Mouse (Mus musculus) G1E (cell line): ENCODE measurements around the gene Sptssa. TPM values are rescaled to one million over a fixed set of nuclear protein-coding genes. Genes with fewer than 3 reads are reported as not detected.

ENCODE experiments used
- ATAC-seq: 2 replicates; pipeline ENCODE4 v1.8.0; 2016; ENCODE audit warnings: mild to moderate bottlenecking; ENCODE audit not compliant: insufficient number of reproducible peaks, poor library complexity, low FRiP score, severe bottlenecking; ENCODE audit errors: extremely low read depth
- DNase-seq: peaks from one replicate; pipeline ENCODE4 v3.0.0; 2012; ENCODE audit warnings: low spot score
- H3K27me3 ChIP-seq: 2 replicates; pipeline ENCODE4 v1.6.1; 2012; ENCODE audit warnings: mild to moderate bottlenecking, low read length, inconsistent platforms; ENCODE audit not compliant: insufficient read depth
- H3K36me3 ChIP-seq: replicated peaks from 2 replicates; pipeline ENCODE3; 2012; ENCODE audit warnings: mild to moderate bottlenecking, inconsistent platforms
- H3K4me1 ChIP-seq: 2 replicates; pipeline ENCODE4 v1.6.1; 2012; ENCODE audit warnings: low read depth, low read length, inconsistent platforms, mixed read lengths; ENCODE audit not compliant: insufficient read depth
- H3K4me3 ChIP-seq: 2 replicates; pipeline ENCODE4 v1.5.1; 2012; ENCODE audit warnings: low read depth, mild to moderate bottlenecking, inconsistent platforms, low read length, moderate library complexity, mixed read lengths
- H3K9me3 ChIP-seq: replicated peaks from 2 replicates; pipeline ENCODE4 v1.6.1; 2012; ENCODE audit warnings: inconsistent platforms
- CTCF ChIP-seq: IDR thresholded peaks from 2 replicates; pipeline ENCODE4 v1.5.1; 2012; ENCODE audit warnings: low read depth, low read length, inconsistent platforms, mixed read lengths
- GATA1 ChIP-seq: IDR thresholded peaks from 2 replicates; pipeline ENCODE4 v1.6.1; 2012; ENCODE audit warnings: borderline replicate concordance, low read length, inconsistent platforms, mixed read lengths
- GATA2 ChIP-seq: IDR thresholded peaks from 2 replicates; pipeline ENCODE4 v1.6.1; 2012; ENCODE audit warnings: low read depth, low read length, inconsistent platforms, borderline replicate concordance
- POLR2AphosphoS5 ChIP-seq: IDR thresholded peaks from 2 replicates; pipeline ENCODE4 v1.6.1; 2012; ENCODE audit warnings: low read depth, low read length, inconsistent platforms; ENCODE audit not compliant: insufficient replicate concordance
- TAL1 ChIP-seq: conservative IDR thresholded peaks from 2 replicates; pipeline ENCODE4 v1.6.1; 2012; ENCODE audit warnings: low read depth, low read length, inconsistent platforms, mixed read lengths
- polyA plus RNA-seq: library from polyadenylated mRNA; stranded (reverse); fragments of >175 nt; gene quantifications from 2 replicates; pipeline ENCODE4 v1.2.3, GENCODE M21; 2012
- total RNA-seq, 2 experiments: library from RNA; stranded (forward) in 1 of 2; stranded (reverse) in 1 of 2; fragments of 200-1000 nt in 1 of 2; fragments of >200 nt in 1 of 2; fragmentation: Nextera tagmentation in 1 of 2; gene quantifications; 2 replicates each; pipeline ENCODE4 v1.2.3; 2014 to 2017

The Sptssa gene
- total and polyA plus RNA-seq, 3 experiments = 24.3 to 294 (median 51.8) TPM

DNA sequence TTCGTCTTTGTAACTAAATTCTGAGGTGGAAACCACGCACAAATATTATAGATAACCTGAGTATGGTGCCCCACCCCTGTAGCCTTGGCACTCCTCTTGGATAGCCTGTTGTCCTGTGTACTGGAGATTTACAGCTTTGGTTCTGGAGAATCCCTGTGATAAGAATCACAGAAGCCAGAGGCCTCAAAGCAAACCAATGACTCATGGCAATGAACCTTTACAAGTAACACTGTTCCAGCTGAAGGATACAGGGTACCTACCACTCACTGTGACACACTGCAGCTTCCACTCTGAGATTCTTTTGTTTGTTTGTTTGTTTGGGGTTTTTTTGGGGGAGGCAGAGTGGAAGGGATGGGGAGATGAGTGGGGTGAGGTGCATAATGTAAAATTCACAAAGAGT, 34.4 kb downstream of the Sptssa start:
- Histone ChIP-seq H3K27me3 (no peaks in the 10 kb centered on the region), H3K9me3 (no peaks in the 10 kb centered on the region), H3K4me1 (no peaks in the 10 kb centered on the region), H3K36me3 (no peaks in the 10 kb centered on the region), H3K4me3 (no peak overlapping the region)
- no peak for TF ChIP-seq CTCF
- no peak for TF ChIP-seq GATA1
- no peak for TF ChIP-seq GATA2
- no peak for TF ChIP-seq POLR2AphosphoS5
- no peak for TF ChIP-seq TAL1
- DNase-seq (no peak), ATAC-seq (no peak)

DNA sequence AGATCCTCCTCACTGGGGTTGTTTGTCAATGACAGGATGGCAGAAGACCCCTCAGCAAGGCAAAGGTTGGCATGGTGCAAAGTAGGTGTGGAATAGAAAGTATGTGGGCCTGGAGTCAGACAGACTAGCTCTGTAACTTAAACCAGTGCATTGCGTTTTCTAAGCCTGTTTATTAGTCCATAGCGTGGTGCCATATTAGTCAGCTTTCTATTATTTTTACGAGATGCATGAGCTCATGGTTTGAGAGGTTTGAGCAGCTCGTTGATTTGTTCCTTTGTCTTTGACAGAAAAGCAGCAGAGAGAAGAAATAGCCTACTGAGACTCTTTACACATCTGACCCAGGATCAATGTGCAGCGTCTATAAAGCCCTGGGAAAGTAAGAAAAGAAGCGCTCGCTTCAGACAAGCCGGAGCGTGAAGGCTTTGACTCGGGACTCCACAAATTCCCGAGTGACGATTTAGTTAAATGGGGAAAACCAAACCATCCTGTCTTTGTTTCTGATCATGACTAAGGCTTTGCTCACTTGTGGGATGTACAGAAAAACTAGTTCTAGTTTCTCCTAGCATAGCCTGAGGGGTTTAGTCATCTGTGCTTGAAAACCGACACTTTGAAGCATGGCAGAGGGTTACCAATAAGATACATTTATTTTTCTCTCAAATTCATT, 36.2 kb downstream of the Sptssa start:
- Histone ChIP-seq H3K9me3 (no peaks in the 10 kb centered on the region), H3K4me1 (no peaks in the 10 kb centered on the region), H3K36me3 (no peaks in the 10 kb centered on the region), H3K4me3 (no peak overlapping the region), H3K27me3 (no peaks in the 10 kb centered on the region)
- no peak for TF ChIP-seq CTCF
- ATAC-seq (no peak), DNase-seq (no peak)

DNA sequence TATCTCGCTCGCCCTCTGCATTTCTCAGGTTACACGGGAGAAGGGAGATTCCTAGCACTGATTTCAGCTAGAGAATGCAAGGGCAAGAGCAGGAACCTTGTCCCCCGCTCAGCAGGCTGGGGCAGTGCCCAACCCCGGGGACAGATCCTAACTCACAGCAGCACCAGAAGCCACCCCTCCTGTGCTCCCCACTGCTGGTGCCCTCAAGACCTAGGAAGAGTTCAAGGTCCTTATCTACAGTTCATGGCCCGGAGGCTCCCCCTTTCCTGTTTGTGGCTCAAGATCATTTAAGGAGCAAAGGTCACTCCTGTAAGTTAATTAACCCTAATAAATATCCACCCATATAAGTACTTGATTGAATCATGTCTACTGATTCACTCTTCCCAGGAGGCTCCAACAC, 47.4 kb downstream of the Sptssa start:
- TF ChIP-seq POLR2AphosphoS5 = no peak
- TF ChIP-seq TAL1 = no peak
- no peak for TF ChIP-seq GATA1
- no peak for TF ChIP-seq CTCF
- H3K36me3 ChIP-seq = no peaks in the 10 kb centered on the region
- DNase-seq (no peak), ATAC-seq (no peak)
- 0 out of 2 replicates have a peak, but pooled peaks cover 2% of the 10 kb centered on the region for H3K9me3 ChIP-seq
- H3K4me3 ChIP-seq = no peak overlapping the region
- H3K27me3 ChIP-seq = peaks cover 3% of the 10 kb centered on the region
- no peaks in the 10 kb centered on the region for H3K4me1 ChIP-seq

DNA sequence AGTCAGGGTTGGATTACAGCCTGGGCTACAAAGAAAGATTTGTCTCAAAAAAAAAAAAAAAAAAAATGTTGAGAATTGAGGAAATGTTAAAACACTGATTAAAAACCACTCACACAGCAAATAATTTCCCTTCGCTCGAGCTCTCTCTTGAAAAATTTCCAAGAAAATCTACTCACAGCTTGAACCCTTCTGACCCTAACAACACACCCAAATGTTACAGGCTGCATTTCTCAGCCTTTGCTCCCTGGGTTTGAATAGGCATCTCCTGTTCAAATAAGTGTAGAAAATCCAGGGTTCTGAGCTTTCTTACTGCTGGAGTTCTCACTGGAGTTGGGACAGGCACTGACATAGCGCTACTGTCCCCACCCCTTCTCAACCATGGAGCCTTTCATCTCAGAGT, 51.2 kb downstream of the Sptssa start:
- H3K9me3 ChIP-seq = no peaks in the 10 kb centered on the region
- no peaks in the 10 kb centered on the region; the same call in 1 of the 2 replicates for H3K27me3 ChIP-seq
- ATAC-seq (no peak), DNase-seq (no peak)
- H3K36me3 ChIP-seq = no peaks in the 10 kb centered on the region
- no peak for TF ChIP-seq GATA1
- no peak for TF ChIP-seq POLR2AphosphoS5
- TF ChIP-seq TAL1 = no peak
- no peak for TF ChIP-seq CTCF
- no peak for TF ChIP-seq GATA2
- no peak overlapping the region for H3K4me3 ChIP-seq
- H3K4me1 ChIP-seq = no peaks in the 10 kb centered on the region

DNA sequence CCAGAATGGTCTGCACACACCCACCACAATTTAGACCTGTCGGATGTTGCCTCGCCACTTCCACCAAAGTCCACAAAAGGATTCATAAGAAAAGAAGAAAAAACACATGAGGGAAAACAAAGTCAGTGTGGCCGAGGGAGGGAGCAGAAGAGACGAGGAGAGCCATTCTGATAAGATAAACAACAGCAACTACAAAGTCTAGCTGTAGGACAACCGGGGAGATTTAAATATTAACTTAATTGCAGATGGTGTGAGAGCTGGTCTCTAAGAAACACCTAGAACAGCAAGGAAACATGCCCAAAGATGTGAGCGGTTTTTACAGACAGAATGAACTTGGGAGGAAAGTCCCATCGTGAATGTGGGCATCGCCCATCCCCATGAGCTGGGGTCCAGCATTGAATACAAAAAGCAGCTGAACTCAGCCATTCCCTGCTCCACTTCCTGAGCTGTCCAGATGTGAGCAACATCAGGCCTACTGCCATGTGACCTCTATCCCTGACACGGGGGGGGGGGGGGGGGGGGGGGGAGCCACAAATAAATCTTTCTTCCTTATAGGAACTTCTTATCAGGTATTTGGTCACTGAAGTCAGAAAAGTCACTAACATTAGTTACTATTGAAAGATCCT, 52.7 kb downstream of the Sptssa start:
- no peak for ATAC-seq
- H3K9me3 ChIP-seq = no peaks in the 10 kb centered on the region
- no peak overlapping the region for H3K4me3 ChIP-seq
- H3K36me3 ChIP-seq = no peaks in the 10 kb centered on the region
- H3K27me3 ChIP-seq = no peaks in the 10 kb centered on the region; the same call in 1 of the 2 replicates
- no peaks in the 10 kb centered on the region for H3K4me1 ChIP-seq
- no peak for DNase-seq
- TF ChIP-seq TAL1 (no peak), POLR2AphosphoS5 (no peak), CTCF (no peak), GATA2 (no peak), GATA1 (no peak)

DNA sequence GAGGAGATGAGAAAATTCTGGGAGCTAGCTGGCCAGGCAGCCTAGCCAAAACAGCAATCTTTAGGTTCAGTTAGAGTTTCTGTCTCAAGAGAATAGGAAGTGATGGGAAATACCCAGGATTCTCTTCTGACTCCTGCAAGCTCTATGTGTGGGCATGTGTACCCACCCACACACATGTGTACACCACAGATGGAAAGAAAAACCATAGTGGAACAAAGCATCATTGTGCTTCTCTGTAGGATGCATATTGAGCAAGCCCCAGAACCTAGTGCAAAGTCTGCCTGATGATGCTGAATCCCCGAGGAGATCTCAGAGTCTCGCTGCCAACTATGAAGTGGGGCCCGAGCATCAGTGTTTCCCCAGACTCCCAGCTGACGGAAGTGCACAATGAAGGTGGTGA, 55.9 kb downstream of the Sptssa start:
- ATAC-seq (no peak), DNase-seq (no peak)
- Histone ChIP-seq H3K27me3 (no peaks in the 10 kb centered on the region), H3K4me3 (no peak overlapping the region), H3K9me3 (no peaks in the 10 kb centered on the region), H3K4me1 (no peaks in the 10 kb centered on the region), H3K36me3 (no peaks in the 10 kb centered on the region)
- no peak for TF ChIP-seq POLR2AphosphoS5
- TF ChIP-seq CTCF = no peak
- TF ChIP-seq GATA2 = no peak
- no peak for TF ChIP-seq GATA1
- TF ChIP-seq TAL1 = no peak

DNA sequence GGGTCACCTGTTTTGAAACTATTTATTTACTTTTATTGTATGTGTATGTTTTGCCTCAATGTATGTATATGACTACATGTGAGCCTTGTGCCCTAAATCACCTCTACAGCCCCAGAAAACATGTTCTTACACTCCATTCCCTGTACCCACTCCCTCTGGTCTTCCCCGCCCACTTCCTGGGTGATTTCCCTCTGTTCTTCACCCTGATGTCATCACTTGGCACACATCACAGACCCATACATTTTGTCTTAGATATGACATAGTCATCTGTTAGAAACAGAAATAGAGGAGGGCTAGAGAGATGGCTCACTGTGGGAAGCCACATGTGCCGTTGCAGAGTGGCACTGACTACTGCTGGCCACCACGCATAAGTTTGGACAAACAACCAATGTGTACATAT, 58.0 kb downstream of the Sptssa start:
- H3K9me3 ChIP-seq = no peaks in the 10 kb centered on the region
- no peaks in the 10 kb centered on the region for H3K27me3 ChIP-seq
- ATAC-seq = no peak

More for the DNA sequence above, 58.0 kb downstream of the Sptssa start:
- DNase-seq = no peak
- no peak for TF ChIP-seq CTCF
- no peaks in the 10 kb centered on the region for H3K36me3 ChIP-seq
- H3K4me3 ChIP-seq = no peak overlapping the region
- H3K4me1 ChIP-seq = no peaks in the 10 kb centered on the region
